Mouse (Mus musculus): ENCODE measurements around the gene Fbln2. TPM values are rescaled to one million over a fixed set of nuclear protein-coding genes. Genes with fewer than 3 reads are reported as not detected.

Gene Fbln2
- total RNA-seq, 2 experiments from 2014 or later = 9.3 to 10.3 TPM

DNA sequence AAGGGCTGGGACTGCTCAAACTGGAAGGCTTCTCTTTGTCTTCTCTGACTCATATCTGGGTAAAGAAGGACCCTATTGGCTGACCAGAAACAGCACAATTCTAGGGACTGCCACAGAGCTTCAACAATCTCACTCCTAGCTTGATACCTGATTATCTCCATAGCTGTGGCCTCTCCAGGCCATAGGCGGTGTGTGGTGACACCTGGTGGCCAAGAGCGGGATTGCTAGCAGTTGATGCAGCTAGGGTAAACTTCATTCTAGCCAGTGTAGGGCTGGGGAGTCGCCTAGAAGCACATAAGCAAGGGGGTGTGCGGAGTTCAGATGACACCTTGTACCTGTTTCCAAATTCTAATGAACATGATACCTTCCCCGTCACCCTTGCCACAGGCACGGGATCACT is 69.0 kb downstream of the Fbln2 start:
- peak; percentile 92 to 94 for DNase-seq

DNA sequence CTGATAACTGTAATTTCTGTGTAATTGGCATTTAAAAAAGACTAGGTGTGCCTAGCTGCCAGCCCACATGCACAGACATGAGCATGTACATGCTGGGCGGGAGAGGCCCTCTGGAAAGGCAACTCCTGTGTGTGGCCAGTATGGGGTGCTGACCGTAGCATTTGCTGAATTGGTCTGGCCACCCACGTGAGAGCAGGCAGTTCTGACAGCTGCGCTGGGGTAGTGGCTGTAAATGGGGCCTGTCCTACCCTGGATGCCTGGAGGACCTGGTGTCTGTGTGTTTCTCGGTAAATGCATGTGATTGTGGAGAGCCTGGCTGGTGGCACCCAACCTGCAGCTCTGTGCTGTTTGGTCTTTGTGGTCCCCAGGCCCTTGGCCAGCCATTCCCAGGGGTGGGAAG is 69.5 kb downstream of the Fbln2 start:
- no peak for DNase-seq

DNA sequence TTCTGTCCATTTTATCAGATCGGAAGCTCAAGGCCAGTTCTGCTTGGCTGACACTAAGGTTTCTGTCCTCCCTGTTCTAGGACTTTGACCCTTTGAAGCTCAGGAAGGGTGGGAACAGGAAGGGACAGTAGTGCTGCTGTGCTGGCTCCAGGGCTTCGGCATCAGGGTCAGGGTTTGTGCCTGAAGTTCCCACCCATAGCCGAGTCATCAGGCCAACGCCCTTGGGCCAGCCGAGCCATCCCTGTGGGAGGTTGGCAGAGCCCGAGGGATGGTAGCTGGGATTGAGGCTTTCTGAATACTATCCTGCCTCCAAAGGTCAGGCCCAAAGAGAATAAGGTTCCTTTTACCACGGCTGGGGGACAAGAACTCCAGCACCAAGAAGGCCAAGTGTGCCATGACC is 70.8 kb downstream of the Fbln2 start:
- no peak for DNase-seq

DNA sequence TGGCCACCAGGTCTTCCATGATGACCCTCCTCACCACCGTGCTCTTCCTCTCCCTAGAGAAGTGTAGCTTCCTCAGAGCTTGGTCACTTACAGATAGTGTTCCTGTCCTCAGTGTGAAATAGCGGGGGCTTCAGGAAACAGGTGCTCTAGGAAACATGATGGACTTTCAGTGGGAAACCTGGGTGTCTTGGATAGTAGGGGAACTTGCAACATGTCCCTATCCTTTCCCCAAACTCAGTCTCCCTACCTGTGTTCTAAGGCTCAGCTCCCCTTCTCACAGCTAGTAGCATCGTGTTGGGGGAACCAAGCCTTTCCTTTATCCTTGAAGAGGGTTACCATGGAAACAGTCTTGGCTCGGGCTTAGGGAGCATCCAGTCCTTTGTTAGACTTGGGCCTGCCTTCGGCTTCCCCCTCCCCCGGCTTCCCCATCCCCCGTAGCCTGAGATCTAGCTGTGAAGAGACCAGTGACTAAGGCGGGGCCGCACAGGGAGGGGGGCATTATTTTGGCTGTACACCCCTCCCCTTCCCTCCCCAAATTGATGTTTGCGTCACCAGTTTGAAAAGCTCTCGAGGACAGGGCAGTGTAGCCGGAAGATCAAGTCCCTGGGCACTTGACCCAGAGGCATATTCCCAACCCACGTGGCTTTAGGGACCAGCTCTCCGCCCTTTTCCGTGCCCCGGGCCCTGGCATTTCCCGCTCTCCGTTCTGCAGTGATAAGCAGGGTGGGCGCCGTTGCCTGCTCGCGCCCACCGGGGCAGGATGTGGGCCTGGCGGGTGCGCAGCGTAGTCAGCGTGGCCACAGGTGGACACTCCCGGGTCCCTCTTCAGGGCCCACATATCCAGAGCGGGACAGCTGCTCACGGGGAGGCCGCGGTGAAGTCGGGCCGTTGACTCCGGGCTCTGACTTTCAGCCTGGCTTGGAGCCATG is 72.5 kb downstream of the Fbln2 start:
- DNase-seq = no peak

DNA sequence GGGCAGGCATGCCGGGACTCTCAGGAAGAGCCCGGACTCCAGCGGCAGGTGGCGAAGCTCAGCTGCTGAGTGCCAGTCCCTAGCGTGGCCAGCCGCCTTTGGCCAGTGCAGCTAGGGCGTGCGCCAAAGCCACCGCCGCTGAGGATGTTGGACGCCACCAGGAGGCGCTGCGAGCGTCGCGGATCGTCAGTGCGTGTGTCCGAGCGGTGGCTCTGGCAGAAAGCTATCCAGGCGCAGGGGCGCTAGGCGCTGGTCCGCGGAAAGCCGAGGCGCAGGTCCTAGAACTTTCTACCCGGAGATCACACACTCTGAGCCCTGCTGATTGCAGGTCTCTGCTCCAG is 73.2 kb downstream of the Fbln2 start:
- DNase-seq = peak; percentile 79 to 81

DNA sequence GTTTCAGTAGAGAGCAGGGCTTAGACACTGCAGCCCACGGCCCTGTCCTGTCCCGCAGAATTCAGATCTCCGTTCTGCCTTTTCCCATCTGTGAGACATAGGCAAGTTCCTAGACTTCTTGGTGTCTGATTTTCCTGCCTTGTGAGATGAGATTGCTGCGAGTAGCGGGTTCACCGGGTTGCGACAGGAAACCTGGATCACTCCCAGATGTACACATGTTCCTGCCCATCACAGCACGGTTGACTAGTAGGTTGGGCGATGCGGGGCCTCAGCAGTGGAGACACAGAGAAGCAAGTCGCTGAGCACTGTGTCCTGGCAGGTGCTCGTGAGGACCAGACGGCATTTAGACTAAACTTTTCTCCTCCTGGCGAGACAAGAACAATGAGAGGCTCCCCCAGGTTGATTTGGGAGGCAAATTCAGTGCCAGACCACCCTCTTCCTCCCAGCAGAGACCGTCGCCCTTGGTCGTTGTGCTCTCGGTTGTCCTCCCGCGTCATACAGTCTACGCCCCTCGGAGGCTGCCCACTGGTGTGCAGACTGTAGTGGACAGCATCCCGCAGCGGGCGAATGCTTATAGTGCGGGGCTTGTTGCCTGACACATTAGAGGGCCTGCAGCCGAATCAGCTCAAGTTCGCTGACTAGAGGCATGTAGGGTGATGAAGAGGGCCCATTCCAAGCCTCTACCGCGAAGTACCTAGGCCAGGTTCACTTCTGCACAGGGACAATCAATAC is 73.7 kb downstream of the Fbln2 start:
- DNase-seq = peak in 1 of 2 experiments; percentile 38

DNA sequence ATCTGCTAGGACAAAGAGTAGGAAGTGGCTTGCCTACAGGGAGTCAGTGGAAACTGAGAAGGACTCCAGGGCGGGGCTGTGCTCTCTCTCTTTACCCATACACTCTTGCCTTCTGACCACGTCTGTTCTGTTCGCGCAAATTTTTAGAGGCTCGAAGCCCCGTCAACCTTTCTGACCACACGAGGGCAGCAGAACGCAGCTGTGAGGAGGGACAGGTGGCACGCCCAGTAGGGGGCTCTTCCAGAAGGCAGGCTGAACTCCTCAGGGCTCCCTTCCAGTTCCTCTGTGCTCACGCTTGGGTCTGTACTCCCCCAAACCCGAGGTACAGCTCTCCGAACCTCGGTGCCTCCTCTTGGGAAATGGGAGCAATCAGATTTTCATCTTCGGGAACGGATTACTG is 74.4 kb downstream of the Fbln2 start:
- peak; percentile 84 to 86 for DNase-seq

DNA sequence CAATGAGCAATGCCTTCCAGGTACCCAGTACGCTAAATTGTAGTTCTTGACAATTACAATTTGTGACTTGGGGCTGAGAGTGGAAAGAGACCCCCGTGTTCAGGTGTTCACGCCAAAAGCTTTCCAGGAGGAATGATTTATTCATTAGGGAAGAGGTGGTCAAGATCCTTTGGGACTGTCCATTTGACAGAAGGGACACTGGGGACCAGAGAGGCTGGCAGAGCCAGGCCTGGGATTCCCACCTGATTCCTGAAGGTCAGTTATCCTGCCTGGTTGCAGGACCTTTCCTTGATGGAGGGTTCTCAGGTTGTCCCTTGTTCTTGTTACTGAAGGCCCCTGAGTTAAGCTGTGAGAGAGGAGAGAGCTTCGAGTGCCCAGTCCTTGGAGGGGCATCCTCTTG is 74.9 kb downstream of the Fbln2 start:
- DNase-seq = no peak

DNA sequence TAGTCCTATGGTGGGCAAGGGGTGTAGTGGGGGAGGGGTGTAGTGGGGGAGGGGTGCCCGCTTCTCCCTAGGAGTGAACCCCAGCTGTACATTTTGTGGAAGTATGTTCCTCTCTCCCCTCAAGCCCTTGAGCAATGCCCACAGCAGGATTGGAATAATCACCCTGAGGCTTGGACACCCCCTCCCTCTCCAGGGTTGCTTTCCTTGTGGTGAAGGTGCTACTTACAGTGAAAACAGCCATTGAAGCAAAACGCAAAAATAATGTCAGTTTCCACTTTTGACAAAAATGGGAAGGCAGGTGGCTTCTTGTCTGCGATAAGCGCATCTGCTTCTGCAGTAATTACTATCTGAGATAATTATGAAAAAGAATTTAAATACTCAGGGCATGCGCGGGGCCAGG is 75.4 kb downstream of the Fbln2 start:
- no peak for DNase-seq

DNA sequence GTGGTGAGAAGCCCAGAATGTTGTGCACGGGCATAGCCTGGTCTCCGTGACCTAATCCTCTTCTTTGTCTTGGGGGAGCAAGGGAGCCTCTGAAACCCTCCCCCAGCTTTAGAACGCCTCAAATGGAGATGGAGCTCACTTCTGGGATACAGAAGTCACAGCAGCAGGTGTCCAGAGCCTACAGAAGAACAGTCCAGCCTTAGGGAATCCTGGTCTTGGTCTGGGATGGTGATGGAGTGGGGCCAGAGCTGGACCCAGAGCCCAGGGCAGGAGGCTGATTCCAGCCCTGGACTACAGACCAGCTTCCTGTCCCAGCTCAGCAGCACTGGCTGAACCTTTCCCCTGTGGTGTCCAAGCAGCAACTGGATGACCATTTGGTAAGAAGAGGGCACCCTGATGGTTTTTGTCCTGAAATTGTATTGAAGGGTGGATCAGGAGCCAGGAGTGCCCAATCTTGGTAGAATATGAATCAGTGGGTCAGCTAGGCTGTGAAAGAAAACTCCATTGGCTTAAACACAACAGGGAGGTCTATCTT is 76.1 kb downstream of the Fbln2 start:
- DNase-seq = no peak

DNA sequence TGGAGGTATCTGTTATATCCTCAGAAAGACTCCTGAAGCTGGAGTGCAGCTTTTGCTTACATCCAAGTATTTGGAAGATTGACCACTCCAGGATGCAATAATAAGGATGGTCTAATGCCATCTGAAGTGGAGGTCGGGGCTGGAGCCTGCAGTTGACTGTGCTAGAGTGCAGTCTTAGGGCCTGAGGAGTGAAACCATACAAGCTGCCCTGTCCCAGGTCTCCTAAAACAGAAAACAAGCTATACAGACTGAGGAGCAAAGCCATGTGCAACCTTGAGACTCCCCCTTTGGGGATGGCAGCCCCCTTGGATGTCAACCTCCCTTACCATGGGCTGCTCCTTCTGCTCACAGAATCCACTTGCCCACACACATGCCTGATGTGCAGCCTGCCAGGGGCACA is 76.7 kb downstream of the Fbln2 start:
- DNase-seq = no peak

DNA sequence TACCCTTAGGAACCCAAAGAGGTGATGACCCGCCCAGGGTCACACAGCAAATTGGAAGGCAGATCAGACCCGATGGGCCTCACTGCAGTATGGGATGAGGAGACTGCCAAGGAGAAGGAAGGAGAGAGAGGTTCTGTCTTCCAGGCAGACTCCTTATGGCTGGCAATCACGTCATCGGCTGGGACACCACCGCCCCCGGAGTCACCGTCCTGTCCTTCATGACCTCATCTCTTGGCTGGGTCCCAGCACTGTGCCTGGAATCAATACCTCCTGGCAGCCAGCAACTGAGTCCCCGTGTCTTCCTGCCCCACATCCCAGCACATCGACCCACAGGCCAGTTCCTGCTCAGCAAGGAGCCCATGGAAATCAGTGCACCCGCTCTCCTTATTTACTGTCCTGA is 78.7 kb downstream of the Fbln2 start:
- DNase-seq = no peak

DNA sequence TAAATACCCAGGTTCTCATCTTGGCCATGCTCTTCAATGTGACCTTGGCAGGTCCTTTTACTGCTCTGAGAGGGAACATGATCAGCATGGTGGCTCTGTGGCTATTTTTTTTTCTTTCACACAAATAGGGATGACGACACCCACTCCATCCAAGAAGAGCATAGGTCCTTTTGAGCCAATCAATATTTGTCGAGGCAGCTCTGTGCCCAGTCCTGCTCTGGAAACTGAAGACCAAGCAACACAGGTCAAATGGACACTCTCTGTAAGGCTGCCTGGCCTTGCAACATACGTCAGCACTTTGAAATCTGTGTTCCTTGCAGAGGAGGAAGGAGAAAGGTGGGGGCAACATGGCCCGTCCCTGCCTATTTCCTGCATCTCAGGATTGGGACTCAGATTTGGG is 83.2 kb downstream of the Fbln2 start:
- DNase-seq = no peak

DNA sequence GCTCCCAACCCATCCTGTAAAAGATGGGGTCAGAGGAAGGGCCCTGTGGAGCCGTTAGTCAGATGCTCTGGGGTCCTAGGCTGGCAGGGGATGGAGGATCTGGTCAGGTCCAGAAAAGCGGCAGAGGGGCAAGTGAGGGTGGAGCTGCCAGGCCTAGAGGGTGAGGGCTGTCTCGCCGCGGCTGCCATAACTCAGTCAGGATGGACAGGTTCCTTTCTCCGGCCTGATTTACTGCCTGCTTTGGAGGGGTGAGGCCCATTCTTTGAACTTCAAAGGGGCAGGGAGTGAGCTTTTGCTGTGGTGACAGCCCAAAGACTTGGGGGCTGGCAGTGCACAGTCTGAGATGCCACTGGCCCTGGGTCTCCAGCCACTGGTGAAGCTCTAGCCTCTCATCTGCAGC is 86.6 kb downstream of the Fbln2 start:
- DNase-seq = no peak

DNA sequence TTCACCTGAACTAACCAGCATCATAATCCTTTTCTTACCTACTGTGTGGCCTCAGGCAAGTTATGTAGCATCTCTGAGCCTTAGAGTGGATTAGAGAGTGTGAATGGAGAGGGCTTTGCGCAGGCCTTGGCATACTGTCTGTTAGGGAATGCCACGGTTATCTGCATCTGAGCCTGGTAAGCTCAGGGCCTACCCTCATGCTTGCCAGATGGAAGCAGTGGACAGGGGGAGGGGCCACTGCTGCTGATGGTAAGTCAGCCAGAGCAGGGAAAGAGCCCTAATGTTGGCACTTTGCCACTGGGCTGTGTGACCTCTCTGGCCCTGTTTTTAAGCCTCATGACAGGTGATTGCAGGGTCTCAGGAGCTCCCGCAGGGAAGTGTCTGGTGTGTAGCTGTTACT is 87.8 kb downstream of the Fbln2 start:
- DNase-seq = no peak

DNA sequence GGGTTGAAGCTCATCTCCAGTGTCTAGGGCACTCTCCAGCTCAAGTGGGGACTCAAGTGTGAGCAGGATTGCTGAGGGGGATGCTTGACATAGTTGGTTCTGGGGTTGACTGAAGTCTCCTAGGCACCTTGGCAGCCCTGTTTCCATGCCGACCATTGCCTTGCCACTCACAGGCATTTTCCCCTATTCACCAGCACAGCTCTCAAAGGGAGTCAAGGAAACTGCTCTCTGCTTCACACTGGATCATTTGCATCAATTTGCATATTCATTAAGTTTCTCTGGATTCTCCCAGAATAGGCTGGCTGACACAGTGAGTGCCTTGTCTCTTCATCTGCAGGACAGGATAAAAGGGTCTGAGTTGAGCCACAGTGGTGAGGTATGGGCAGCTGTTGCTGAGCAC is 89.6 kb downstream of the Fbln2 start:
- DNase-seq = peak; percentile 70 to 73

DNA sequence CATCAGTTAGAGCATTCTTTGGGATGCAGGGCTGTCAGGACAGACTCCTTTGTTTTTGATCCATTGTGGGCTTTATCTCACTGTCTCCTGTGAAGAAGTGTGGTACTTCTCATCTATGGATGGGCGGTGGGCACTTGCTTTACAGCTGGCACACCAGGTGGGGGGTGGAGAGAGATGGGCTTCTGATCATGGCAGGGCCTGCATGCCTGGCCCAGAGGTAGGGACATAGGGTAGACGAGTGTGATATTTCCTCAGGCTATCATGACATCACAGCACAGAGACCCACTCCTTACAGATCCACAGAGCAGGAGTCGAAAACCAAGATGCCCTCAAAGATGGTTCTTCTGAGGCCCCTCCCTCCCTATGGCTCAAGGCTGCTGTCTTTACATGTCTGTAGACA is 90.1 kb downstream of the Fbln2 start:
- DNase-seq = no peak

DNA sequence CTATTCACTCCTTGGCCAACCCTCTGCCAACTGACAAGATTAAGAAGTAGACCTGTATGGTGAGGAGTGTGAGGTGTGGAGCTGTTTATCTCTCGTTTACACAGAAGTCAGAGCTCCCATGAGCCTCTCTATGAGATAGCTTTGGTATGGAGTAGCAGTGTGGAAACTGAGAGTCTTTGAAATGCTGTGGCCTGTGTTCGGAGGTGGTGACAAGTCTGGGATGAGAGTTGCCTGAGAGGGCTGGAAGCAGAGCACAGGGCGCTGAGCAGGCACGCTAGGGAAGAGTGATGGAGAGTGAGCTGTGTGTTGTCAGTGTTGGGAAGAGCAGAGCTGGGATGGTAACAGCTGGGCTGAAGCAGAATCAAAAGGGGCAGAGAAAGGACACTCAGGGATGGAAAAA is 91.9 kb downstream of the Fbln2 start:
- no peak for DNase-seq

DNA sequence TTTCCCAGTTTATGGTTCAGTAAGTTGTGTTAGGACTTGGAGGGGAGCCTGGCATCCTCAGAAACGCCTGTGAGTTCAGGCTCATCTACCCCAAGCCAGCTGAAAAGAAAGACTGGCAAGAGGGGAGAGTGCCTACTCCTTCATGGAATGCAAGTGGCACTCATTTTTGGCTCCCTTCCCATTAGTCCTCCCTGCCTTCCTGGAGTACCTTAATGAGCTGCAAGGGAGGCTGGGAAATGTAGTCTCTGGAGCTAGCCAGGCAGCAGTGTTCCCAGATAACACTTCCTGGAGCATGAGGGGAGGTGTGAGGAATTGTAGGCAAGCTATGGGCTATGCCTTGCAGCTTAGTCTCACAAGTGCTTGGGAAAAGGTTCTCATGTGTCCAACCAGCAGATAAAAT is 95.7 kb downstream of the Fbln2 start:
- no peak for DNase-seq

DNA sequence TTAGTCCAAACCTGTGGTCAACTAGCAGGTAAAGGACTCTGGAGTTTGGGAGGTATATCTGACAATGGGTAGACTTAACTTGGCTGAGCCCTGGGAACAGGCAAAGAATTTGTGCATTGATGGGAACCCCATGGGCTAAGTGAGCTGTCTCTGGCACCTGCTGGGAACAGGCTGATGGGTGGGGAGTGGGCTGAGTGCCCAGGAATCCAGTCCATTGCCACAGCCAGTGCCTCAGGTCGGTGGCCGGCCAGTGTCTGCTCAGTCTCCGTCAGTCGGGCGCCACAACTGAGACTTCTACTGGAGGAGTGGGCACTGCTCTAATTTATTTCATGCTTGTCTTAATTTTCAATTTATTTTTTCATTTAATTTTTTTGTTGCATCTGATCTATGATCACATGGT is 98.9 kb downstream of the Fbln2 start:
- DNase-seq = no peak

DNA sequence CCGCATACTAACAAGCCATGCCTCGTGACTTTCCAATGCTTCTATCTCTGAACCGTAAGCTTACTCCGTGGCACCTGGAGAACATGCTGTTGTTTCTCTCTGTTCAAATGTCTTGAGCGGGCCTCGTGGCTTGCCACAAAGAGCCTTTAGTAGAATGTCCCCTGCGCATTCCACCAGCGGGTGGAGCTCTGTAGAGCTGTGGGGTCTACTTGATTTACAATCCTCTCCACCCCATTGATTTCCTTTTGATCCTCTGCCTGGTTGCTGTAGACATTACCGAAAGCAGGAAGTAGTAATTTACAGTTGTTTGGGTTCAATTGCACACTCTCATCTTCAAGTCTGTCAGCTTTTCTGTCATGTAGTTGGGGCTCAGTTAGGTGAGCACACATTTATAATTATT is 100.2 kb downstream of the Fbln2 start:
- no peak for DNase-seq

Data from layer of hippocampus, postnatal 36 days (tissue).